Mouse (Mus musculus): ENCODE measurements at regions not wholly inside any gene's neighbourhood (a gene's known extent, or its start where the extent isn't known, plus 50 kb on each side); places are given as distances from the start of the nearest gene placed in this dataset.

GRCm38 (mm10) chr4:82120326-82120725 lies 585.2 kb downstream of the Nfib start:
- TF ChIP-seq FLI1 (IDR thresholded peaks at IDR 0.05; ENCODE audit: low read length) = no peak

DNA sequence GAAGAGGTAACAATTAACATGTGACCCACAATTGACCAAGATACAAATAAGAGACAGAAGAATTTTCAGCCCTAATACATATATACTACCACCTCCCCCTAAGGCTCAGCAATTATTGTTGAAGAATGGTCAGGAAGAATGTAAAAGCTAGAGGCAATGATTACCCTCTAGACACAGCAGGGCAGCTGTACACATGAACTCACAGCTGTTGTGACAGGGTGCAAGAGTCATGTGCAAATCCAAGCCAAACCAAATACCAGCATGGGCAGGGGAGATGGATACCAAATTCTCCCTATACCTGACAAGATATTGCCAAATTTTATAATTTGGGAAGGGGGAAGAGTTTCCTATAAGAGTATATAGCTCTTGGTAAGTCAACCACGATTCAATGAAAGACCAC lies 603.7 kb downstream of the Nfib start:
- H3K27me3 ChIP-seq (replicated peaks) = no peaks in the 10 kb centered on the region
- no peak for TF ChIP-seq GATA1 (IDR thresholded peaks at IDR 0.05; ENCODE audit: borderline replicate concordance, low read length)
- H3K4me3 ChIP-seq (replicated peaks) = no peak overlapping the region
- no peaks in the 10 kb centered on the region for H3K36me3 ChIP-seq (replicated peaks; ENCODE audit: low read length)
- H3K9me3 ChIP-seq = peaks cover 16% of the 10 kb centered on the region
- H3K4me1 ChIP-seq = no peaks in the 10 kb centered on the region

More at GRCm38 (mm10) chr4:82120326-82120725, 585.2 kb downstream of the Nfib start:
- Histone ChIP-seq H3K36me3 (replicated peaks; ENCODE audit: low read length) (no peaks in the 10 kb centered on the region), H3K4me1 (no peaks in the 10 kb centered on the region), H3K9me3 (no peaks in the 10 kb centered on the region), H3K4me3 (replicated peaks) (no peak overlapping the region), H3K27me3 (replicated peaks) (no peaks in the 10 kb centered on the region)

DNA sequence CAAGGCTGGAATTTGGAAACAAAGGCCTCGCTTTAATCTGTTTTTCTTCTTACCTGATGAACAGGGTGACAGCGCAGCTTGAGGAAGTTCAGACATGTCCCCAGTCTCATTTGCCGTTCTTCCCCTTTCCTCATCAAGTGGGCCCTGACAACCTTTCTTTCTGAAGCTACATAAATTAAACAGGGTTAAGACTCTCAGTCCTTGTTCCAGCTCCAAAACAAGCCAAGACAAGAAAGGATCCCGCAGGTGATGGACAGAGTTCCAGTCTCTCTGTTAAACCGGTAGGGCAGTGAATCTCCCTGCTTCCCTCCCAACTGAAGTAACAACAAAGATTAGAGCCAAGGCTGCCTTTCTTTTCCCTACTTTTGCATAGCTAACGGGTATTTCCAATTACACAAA lies 605.6 kb downstream of the Nfib start:
- Histone ChIP-seq H3K9me3 (peaks cover 16% of the 10 kb centered on the region), H3K36me3 (replicated peaks; ENCODE audit: low read length) (no peaks in the 10 kb centered on the region), H3K4me1 (no peaks in the 10 kb centered on the region), H3K4me3 (replicated peaks) (no peak overlapping the region), H3K27me3 (replicated peaks) (no peaks in the 10 kb centered on the region)
- TF ChIP-seq FLI1 (IDR thresholded peaks at IDR 0.05; ENCODE audit: low read length) = no peak
- no peak for TF ChIP-seq GATA1 (IDR thresholded peaks at IDR 0.05; ENCODE audit: borderline replicate concordance, low read length)

DNA sequence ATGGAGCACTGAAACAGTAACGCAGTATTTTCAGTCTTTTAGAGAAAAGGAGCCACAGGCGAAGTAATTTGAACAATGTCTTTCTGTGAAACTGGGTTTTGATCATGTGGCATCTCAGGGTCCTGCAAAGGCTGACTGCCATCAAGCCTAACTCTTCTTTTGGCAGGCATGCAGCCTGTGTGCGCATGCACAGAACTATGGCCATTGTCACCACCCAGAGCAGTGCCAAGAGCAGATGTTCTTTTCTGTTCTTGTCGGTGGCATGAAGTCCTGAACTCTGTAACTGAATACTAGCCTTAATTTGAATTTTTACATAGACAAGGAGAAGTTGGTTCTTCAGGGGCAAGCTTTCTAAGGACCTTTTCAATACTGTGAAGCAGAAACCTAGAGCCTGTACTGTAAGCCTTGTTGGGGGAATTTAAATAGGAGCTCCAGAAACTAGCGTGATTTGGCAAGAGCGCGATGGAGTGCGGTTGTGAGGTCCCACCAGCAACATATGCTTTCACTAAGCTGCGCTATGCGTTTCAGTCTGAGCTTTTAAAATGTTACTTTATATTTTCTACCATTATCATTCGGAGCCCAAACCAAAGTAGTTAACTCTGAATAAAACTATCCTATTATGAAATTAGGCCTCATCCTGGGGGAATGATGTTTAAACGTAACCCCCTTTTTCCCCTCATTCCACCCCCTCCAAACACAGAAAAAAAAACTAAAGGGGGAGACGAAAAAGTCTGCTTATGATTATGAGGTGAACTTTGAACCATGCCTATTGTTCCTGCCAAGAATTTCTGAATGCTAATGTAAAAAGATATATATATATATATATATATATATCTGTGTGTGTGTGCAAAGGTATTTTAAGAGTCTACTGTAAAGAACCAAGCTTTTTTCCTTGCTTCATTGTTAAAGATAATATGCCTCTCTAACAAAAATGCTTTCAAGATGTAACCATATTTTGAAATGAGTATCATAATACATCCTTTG lies 606.3 kb downstream of the Nfib start:
- Histone ChIP-seq H3K4me3 (replicated peaks) (no peak overlapping the region), H3K9me3 (peaks cover 16% of the 10 kb centered on the region), H3K27me3 (replicated peaks) (no peaks in the 10 kb centered on the region), H3K36me3 (replicated peaks; ENCODE audit: low read length) (no peaks in the 10 kb centered on the region), H3K4me1 (no peaks in the 10 kb centered on the region)
- no peak for TF ChIP-seq FLI1 (IDR thresholded peaks at IDR 0.05; ENCODE audit: low read length)
- no peak for TF ChIP-seq GATA1 (IDR thresholded peaks at IDR 0.05; ENCODE audit: borderline replicate concordance, low read length)

- Histone ChIP-seq H3K4me3 (replicated peaks) (no peak overlapping the region), H3K36me3 (replicated peaks; ENCODE audit: low read length) (no peaks in the 10 kb centered on the region), H3K9me3 (peaks cover 6% of the 10 kb centered on the region; the same call in 1 of the 2 replicates), H3K27me3 (replicated peaks) (no peaks in the 10 kb centered on the region), H3K4me1 (no peaks in the 10 kb centered on the region)
- TF ChIP-seq GATA1 (IDR thresholded peaks at IDR 0.05; ENCODE audit: borderline replicate concordance, low read length) (no peak), FLI1 (IDR thresholded peaks at IDR 0.05; ENCODE audit: low read length) (no peak)
These were observed 613.0 kb downstream of the Nfib start for GRCm38 (mm10) chr4:82092296-82093230.

GRCm38 (mm10) chr4:82089657-82090056 lies 615.9 kb downstream of the Nfib start:
- H3K4me1 ChIP-seq = no peaks in the 10 kb centered on the region
- TF ChIP-seq GATA1 (IDR thresholded peaks at IDR 0.05; ENCODE audit: borderline replicate concordance, low read length) (no peak), FLI1 (IDR thresholded peaks at IDR 0.05; ENCODE audit: low read length) (no peak)
- peaks cover 5% of the 10 kb centered on the region; the same call in 1 of the 2 replicates for H3K9me3 ChIP-seq
- H3K27me3 ChIP-seq (replicated peaks) = no peaks in the 10 kb centered on the region
- no peak overlapping the region for H3K4me3 ChIP-seq (replicated peaks)
- no peaks in the 10 kb centered on the region for H3K36me3 ChIP-seq (replicated peaks; ENCODE audit: low read length)

DNA sequence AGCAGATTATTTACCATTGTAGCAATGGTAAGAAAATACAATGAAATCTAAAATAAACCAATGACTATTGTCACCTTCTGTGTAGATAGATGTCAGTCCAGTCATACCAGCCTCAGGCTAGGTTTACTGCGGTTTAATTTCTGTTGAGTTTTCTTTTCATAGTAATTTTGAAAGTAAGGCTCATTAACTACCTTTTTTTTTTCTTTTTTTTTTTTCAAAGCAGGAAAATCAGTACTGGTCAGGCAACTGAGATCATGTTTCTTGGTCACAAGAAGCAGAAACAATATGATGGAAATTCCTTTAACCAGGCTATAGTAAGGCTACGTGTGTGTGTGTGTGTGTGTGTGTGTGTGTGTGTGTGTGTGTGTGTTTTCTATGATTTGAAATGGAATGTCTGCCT lies 622.0 kb downstream of the Nfib start:
- H3K36me3 ChIP-seq (replicated peaks; ENCODE audit: low read length) = no peaks in the 10 kb centered on the region
- TF ChIP-seq FLI1 (IDR thresholded peaks at IDR 0.05; ENCODE audit: low read length) = no peak
- no peak for TF ChIP-seq GATA1 (IDR thresholded peaks at IDR 0.05; ENCODE audit: borderline replicate concordance, low read length)
- H3K27me3 ChIP-seq (replicated peaks) = no peaks in the 10 kb centered on the region
- H3K4me3 ChIP-seq (replicated peaks) = no peak overlapping the region
- peaks cover 7% of the 10 kb centered on the region; the same call in 1 of the 2 replicates for H3K9me3 ChIP-seq
- no peaks in the 10 kb centered on the region for H3K4me1 ChIP-seq

DNA sequence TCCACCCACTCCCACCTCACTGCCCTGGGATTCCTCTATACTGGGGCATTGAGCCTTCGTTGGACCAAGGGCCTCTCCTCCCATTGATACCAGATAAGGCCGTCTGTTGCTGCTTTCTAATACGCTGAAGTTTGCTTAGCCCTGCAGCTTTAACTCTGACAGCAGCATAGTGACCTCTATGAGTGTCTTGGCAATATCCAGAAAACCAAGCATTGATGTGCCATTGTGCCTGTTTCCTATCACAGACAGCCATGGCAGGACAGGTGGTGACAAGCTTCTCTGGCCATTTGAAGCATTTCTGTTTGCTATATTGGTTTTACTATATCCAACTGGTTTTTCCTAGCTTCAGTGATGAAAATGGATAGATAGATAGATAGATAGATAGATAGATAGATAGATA lies 625.4 kb upstream of the Mpdz start:
- H3K4me3 ChIP-seq (replicated peaks) = no peak overlapping the region
- no peaks in the 10 kb centered on the region for H3K4me1 ChIP-seq
- no peak for TF ChIP-seq GATA1 (IDR thresholded peaks at IDR 0.05; ENCODE audit: borderline replicate concordance, low read length)
- no peak for TF ChIP-seq FLI1 (IDR thresholded peaks at IDR 0.05; ENCODE audit: low read length)
- no peaks in the 10 kb centered on the region for H3K36me3 ChIP-seq (replicated peaks; ENCODE audit: low read length)
- no peaks in the 10 kb centered on the region for H3K27me3 ChIP-seq (replicated peaks)
- peaks cover 5% of the 10 kb centered on the region; the same call in 1 of the 2 replicates for H3K9me3 ChIP-seq

- Histone ChIP-seq H3K9me3 (peaks cover 5% of the 10 kb centered on the region; the same call in 1 of the 2 replicates), H3K4me1 (no peaks in the 10 kb centered on the region), H3K36me3 (replicated peaks; ENCODE audit: low read length) (no peaks in the 10 kb centered on the region), H3K27me3 (replicated peaks) (no peaks in the 10 kb centered on the region), H3K4me3 (replicated peaks) (no peak overlapping the region)
- TF ChIP-seq GATA1 (IDR thresholded peaks at IDR 0.05; ENCODE audit: borderline replicate concordance, low read length) = no peak
- TF ChIP-seq FLI1 (IDR thresholded peaks at IDR 0.05; ENCODE audit: low read length) = no peak
These were observed 623.2 kb upstream of the Mpdz start for GRCm38 (mm10) chr4:82065641-82066358.
